Mouse (Mus musculus): ENCODE results near the gene Soga1.

GRCm38 (mm10) chr2:157074186-157074724, 4.8 kb downstream of the Soga1 start:
- no peak for TF ChIP-seq MAFK (IDR thresholded peaks at IDR 0.05; ENCODE audit: insufficient read depth, low read depth, low read length)
- no peak for TF ChIP-seq ZC3H11A (IDR thresholded peaks at IDR 0.05; ENCODE audit: borderline replicate concordance, low read depth, low read length)
- TF ChIP-seq ZNF384 (IDR thresholded peaks at IDR 0.05; ENCODE audit: low read depth, low read length), result no peak

Data from ES-E14 (cell line).